Mouse (Mus musculus): Measurements from ENCODE around the gene Ppp1r13b. TPM values are rescaled to one million over a fixed set of nuclear protein-coding genes. Genes with fewer than 3 reads are reported as not detected.

Gene Ppp1r13b
- polyA plus RNA-seq (2012; rRNA removed; ENCODE audit: low replicate concordance): 16.9 and 28.2 TPM in 2 replicates

DNA sequence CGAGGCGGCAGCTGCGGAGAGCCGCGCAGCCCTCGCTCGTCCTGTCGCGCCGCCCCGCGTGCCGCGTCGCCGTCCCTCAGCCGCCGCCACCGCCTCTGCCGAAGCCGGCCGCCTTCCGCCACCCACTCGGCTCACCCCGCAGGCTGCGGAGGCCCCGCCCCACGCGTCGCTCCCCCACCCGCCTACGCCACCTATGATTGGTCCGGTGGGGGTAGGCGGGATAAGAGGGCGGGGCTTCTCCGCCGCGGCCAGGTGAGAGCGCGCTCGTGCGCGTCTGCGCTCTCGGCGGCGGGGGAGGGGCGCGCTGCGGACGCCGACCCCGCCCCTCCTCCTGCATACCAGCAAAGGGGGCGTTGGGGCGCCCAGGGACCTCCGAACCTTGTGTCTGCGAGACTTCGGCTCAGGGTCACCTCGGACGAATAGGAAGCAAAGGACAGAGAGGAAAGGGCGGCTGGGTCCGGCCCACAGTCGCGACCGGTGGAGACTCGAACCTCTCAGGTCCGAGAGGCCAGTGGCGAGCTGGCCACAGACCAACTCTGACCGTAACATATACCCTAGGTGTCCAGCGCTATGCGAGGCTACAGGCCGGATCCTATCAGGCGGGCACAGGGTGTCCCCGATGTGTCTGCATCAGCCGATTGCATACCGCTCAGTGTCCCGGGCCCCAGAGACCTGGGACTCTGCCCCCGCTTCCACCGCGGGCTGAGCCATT lies at the start of gene Ppp1r13b:
Gene Ppp1r13b (minus strand): TSS at position 141 of the 712 bp plus-strand sequence.

DNA sequence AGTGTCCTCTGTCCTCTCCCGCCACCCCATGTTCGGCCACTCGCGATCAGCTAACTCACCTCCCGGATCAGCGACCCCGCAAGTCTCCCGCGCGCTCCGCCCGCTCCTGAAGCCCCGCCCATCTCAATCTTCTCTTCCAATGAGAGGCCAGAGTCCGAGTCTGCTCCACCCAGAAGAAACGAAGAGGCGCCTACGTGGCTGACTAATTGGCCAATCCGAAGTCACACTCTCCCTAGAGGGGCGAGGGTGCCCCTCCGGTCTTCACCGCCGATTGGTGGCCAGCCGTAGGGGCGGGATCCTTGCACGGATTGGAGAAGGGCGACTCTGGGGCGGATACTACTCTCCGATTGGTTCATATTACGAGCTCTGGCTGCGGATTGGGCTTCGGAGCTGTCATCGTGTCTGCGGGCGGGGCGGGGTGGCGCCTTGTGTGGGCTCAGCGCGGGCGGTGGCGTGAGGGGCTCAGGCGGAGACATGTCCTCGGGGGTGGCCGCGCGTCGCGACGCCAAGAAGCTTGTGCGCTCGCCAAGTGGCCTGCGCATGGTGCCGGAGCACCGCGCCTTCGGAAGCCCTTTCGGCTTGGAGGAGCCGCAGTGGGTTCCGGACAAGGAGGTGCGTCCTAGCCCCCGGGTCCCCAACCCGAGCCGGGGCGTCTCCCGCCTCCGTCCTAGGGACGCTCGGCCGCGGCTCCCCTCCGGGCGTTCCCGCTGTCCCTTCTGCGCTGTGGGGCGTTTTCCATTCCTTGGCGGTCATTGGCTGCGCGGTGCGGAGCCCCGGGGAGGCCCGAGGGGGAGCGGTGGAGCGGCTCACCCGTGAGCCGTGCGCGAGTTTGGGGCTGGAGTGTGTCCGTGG lies 93.9 kb downstream of the Ppp1r13b start, which contains the start of the genes Xrcc3 and Zfyve21:
Gene Xrcc3 (minus strand): TSS at position 108 of the 852 bp plus-strand sequence.
Gene Zfyve21 (plus strand): TSS at position 405 of the 852 bp plus-strand sequence.

Other genes starting within 250 kb of the Ppp1r13b start
- 198 and 1,175 TPM in 2 replicates for gene Ckb, start 235.8 kb downstream of the Ppp1r13b start, polyA plus RNA-seq (2012; rRNA removed; ENCODE audit: low replicate concordance)
- 32.3 and 59.8 TPM in 2 replicates for gene Trmt61a, start 230.0 kb downstream of the Ppp1r13b start, polyA plus RNA-seq (2012; rRNA removed; ENCODE audit: low replicate concordance)
- gene Bag5, start 194.9 kb downstream of the Ppp1r13b start, polyA plus RNA-seq (2012; rRNA removed; ENCODE audit: low replicate concordance): 13.9 and 20.3 TPM in 2 replicates
- gene Apopt1, start 194.8 kb downstream of the Ppp1r13b start, polyA plus RNA-seq (2012; rRNA removed; ENCODE audit: low replicate concordance): 47.9 and 54.2 TPM in 2 replicates
- gene Klc1, start 149.3 kb downstream of the Ppp1r13b start, polyA plus RNA-seq (2012; rRNA removed; ENCODE audit: low replicate concordance): 58.9 and 93.0 TPM in 2 replicates
- gene Xrcc3, start 94.2 kb downstream of the Ppp1r13b start, polyA plus RNA-seq (2012; rRNA removed; ENCODE audit: low replicate concordance): 11.1 and 16.7 TPM in 2 replicates
- gene Zfyve21, start 93.9 kb downstream of the Ppp1r13b start, polyA plus RNA-seq (2012; rRNA removed; ENCODE audit: low replicate concordance): 89.7 and 108 TPM in 2 replicates
- gene Atp5mpl, start 58.9 kb upstream of the Ppp1r13b start, polyA plus RNA-seq (2012; rRNA removed; ENCODE audit: low replicate concordance): 65.9 and 81.2 TPM in 2 replicates
- 0.04 TPM in 1 of 2 replicates, not detected in the other for gene Tdrd9, start 63.4 kb upstream of the Ppp1r13b start, polyA plus RNA-seq (2012; rRNA removed; ENCODE audit: low replicate concordance)
- not detected in 2 replicates for gene Rd3l, start 73.2 kb upstream of the Ppp1r13b start, polyA plus RNA-seq (2012; rRNA removed; ENCODE audit: low replicate concordance)
- gene Aspg, start 198.6 kb upstream of the Ppp1r13b start, polyA plus RNA-seq (2012; rRNA removed; ENCODE audit: low replicate concordance): 24.3 and 36.6 TPM in 2 replicates
- 10.4 and 25.6 TPM in 2 replicates for gene Kif26a, start 238.1 kb upstream of the Ppp1r13b start, polyA plus RNA-seq (2012; rRNA removed; ENCODE audit: low replicate concordance)

Data from subcutaneous adipose tissue, adult 2 months (tissue).